Comparison of ENCODE assay signal across 8 mouse cellular contexts in genomic region chr17:74673251-74673650, GRCm38 (mm10). TPM values are rescaled to one million over a fixed set of nuclear protein-coding genes. Genes with fewer than 3 reads are reported as not detected.
A peak's percentile ranks its signal among the peaks of the same experiment; 100 is the strongest.
DNase-seq lines count a peak whose midpoint lies in the region; ATAC-seq and TF ChIP-seq lines count a peak whose summit lies in the region.

No protein-coding gene starts in this region.

- no peaks in the 10 kb centered on the region for H3K27me3 ChIP-seq in heart, adult 2 months (ENCODE audit: control insufficient read depth, insufficient read depth, low read length)
- no peaks in the 10 kb centered on the region for H3K27me3 ChIP-seq in heart, embryonic 11.5 days (ENCODE audit: control insufficient read depth, insufficient read depth, low read length)
- H3K27me3 ChIP-seq in neural tube, embryonic 11.5 days (ENCODE audit: control insufficient read depth, insufficient read depth, low read length): no peaks in the 10 kb centered on the region
- no peaks in the 10 kb centered on the region for H3K27me3 ChIP-seq in stomach, postnatal 0 days (ENCODE audit: control insufficient read depth, insufficient read depth, low read length)

- H3K27ac ChIP-seq in heart, adult 2 months: no peak overlapping the region
- no peak overlapping the region for H3K27ac ChIP-seq in heart, embryonic 11.5 days (ENCODE audit: low read depth, low read length)
- H3K27ac ChIP-seq in neural tube, embryonic 11.5 days (ENCODE audit: low read depth, low read length): no peak overlapping the region
- H3K27ac ChIP-seq in stomach, postnatal 0 days (replicated peaks): no peak overlapping the region

- intact Hi-C loops in heart, adult 2 months (cut with DNase I): loop anchor here (5.0 kb wide), 1 partner anchor 414 kb away; no protein-coding TSS in a partner anchor

- H3K4me1 ChIP-seq in heart, adult 2 months (ENCODE audit: control insufficient read depth, insufficient read depth, low read length): no peaks in the 10 kb centered on the region
- H3K4me1 ChIP-seq in heart, embryonic 11.5 days (ENCODE audit: control insufficient read depth, insufficient read depth, low read length): no peaks in the 10 kb centered on the region
- H3K4me1 ChIP-seq in neural tube, embryonic 11.5 days (ENCODE audit: control insufficient read depth, insufficient read depth, low read length): no peaks in the 10 kb centered on the region
- H3K4me1 ChIP-seq in stomach, postnatal 0 days (replicated peaks; ENCODE audit: control insufficient read depth, insufficient read depth): no peaks in the 10 kb centered on the region

- no peak overlapping the region for H3K4me3 ChIP-seq in heart, adult 2 months
- H3K4me3 ChIP-seq in heart, embryonic 11.5 days (ENCODE audit: low read depth, low read length): no peak overlapping the region
- no peak overlapping the region for H3K4me3 ChIP-seq in neural tube, embryonic 11.5 days (ENCODE audit: low read depth, low read length)
- no peak overlapping the region for H3K4me3 ChIP-seq in stomach, postnatal 0 days (ENCODE audit: low read depth, low read length)

- TF ChIP-seq CTCF in heart, adult 2 months (IDR thresholded peaks at IDR 0.05): peak; percentile 92
- TF ChIP-seq CTCF in stomach, postnatal 0 days (IDR thresholded peaks at IDR 0.05; ENCODE audit: low read depth): peak; percentile 82

- no peak for TF ChIP-seq EP300 in heart, adult 2 months (IDR thresholded peaks at IDR 0.05; ENCODE audit: insufficient read depth, low read depth, low read length)
- no peak for TF ChIP-seq EP300 in stomach, postnatal 0 days (optimal IDR thresholded peaks at IDR 0.05)

- TF ChIP-seq POLR2A in heart, adult 2 months (IDR thresholded peaks at IDR 0.05; ENCODE audit: insufficient read depth, low read depth, low read length): no peak

- peaks cover 2% of the 10 kb centered on the region; the same call in 1 of the 2 replicates for H3K79me2 ChIP-seq in heart, adult 2 months (replicated peaks; ENCODE audit: control insufficient read depth, insufficient read depth, low read length)

- H3K36me3 ChIP-seq in heart, adult 2 months (ENCODE audit: control insufficient read depth, insufficient read depth, low read length): peaks cover 2% of the 10 kb centered on the region
- H3K36me3 ChIP-seq in heart, embryonic 11.5 days (ENCODE audit: control insufficient read depth, insufficient read depth, low read length): peaks cover 12% of the 10 kb centered on the region
- peaks cover 6% of the 10 kb centered on the region; the same call in 1 of the 2 replicates for H3K36me3 ChIP-seq in neural tube, embryonic 11.5 days (ENCODE audit: control insufficient read depth, insufficient read depth, low read length)
- H3K36me3 ChIP-seq in stomach, postnatal 0 days (ENCODE audit: control insufficient read depth, insufficient read depth, low read length): peaks cover 16% of the 10 kb centered on the region; the same call in 1 of the 2 replicates

- no peaks in the 10 kb centered on the region for H3K9me3 ChIP-seq in heart, embryonic 11.5 days (replicated peaks; ENCODE audit: control insufficient read depth, low read length)
- no peaks in the 10 kb centered on the region for H3K9me3 ChIP-seq in neural tube, embryonic 11.5 days (ENCODE audit: control insufficient read depth, low read length)
- no peaks in the 10 kb centered on the region for H3K9me3 ChIP-seq in stomach, postnatal 0 days (ENCODE audit: control insufficient read depth, low read length)

- DNase-seq in heart, adult 2 months: no peak
- DNase-seq in neural tube, embryonic 11.5 days (ENCODE audit: low spot score): peak; percentile 44
- DNase-seq in neural tube, embryonic 10.5 days (ENCODE audit: extremely low spot score, low spot score): no peak
- peak; percentile 69 for DNase-seq in brain, adult 2 months (ENCODE audit: low read depth, low spot score)
- no peak for DNase-seq in stomach, postnatal 0 days (ENCODE audit: low spot score)
- no peak for DNase-seq in adrenal gland, postnatal 4 days (ENCODE audit: low spot score in 2 of 2)

- no peak for ATAC-seq in heart, embryonic 11.5 days (replicated peaks; ENCODE audit: insufficient number of reproducible peaks, low FRiP score, low TSS enrichment)
- no peak for ATAC-seq in neural tube, embryonic 11.5 days (ENCODE audit: insufficient read depth, low FRiP score, low TSS enrichment)
- peak; percentile 61 for ATAC-seq in inflammation-experienced regulatory T-cells, adult 6 months
- ATAC-seq in stomach, postnatal 0 days (ENCODE audit: low FRiP score, low TSS enrichment): no peak

- no peak overlapping the region for H3K9ac ChIP-seq in heart, adult 2 months (ENCODE audit: low read depth, low read length)
- no peak overlapping the region for H3K9ac ChIP-seq in heart, embryonic 11.5 days (ENCODE audit: low read depth, low read length)
- no peak overlapping the region for H3K9ac ChIP-seq in neural tube, embryonic 11.5 days (ENCODE audit: low read length)
- no peak overlapping the region for H3K9ac ChIP-seq in stomach, postnatal 0 days (ENCODE audit: low read length)

- H3K4me2 ChIP-seq in heart, embryonic 11.5 days: no peak overlapping the region
- no peak overlapping the region for H3K4me2 ChIP-seq in neural tube, embryonic 11.5 days (ENCODE audit: low read depth)
- H3K4me2 ChIP-seq in stomach, postnatal 0 days (replicated peaks; ENCODE audit: low read depth): no peak overlapping the region

RNA-seq across cellular contexts. Expression of gene Ttc27, which starts 44.3 kb away (rescaled TPM):
- 10 to 100 TPM; 13.3 to 16.0 TPM for total RNA-seq in heart, adult 2 months (2021)
- polyA plus RNA-seq in heart, adult 2 months (2012; rRNA removed): 3.5 and 7.6 TPM in 2 replicates
- polyA plus RNA-seq in heart, embryonic 11.5 days (2014; fragmentation: Nextera tagmentation; extraction: Ambion mirVana): 17.0 and 18.5 TPM in 2 replicates
- 26.5 and 29.3 TPM in 2 replicates for polyA plus RNA-seq in neural tube, embryonic 11.5 days (2014; fragmentation: Nextera tagmentation; extraction: Ambion mirVana)
- 10 to 100 TPM; 10.7 to 28.7 (median 25.0) TPM for polyA plus RNA-seq in inflammation-experienced regulatory T-cells, adult 6 months (2017; shearing (Covaris generic))
- 9.5 and 11.9 TPM in 2 replicates for polyA plus RNA-seq in stomach, postnatal 0 days (2015; fragmentation: Nextera tagmentation; extraction: Ambion mirVana)
- total RNA-seq in adrenal gland, postnatal 4 days (2021): 10 to 100 TPM; 25.8 to 26.8 TPM

Comparison
In these comparisons a context has a peak if more than half of its experiments do, and no peak if none do; other contexts are left out.
1. DNase-seq: peak in neural tube, embryonic 11.5 days (single experiment) and brain, adult 2 months (single experiment); none in heart, adult 2 months (0 of 2), neural tube, embryonic 10.5 days (single experiment), stomach, postnatal 0 days (single experiment) and adrenal gland, postnatal 4 days (0 of 2).